Mouse (Mus musculus) thymus, postnatal 4 days (tissue): Measurements from ENCODE around the gene Unc5b.

Experiments
- DNase-seq: peaks from one replicate; pipeline ENCODE4 v3.0.0; 2021

Unc5b gene

DNA sequence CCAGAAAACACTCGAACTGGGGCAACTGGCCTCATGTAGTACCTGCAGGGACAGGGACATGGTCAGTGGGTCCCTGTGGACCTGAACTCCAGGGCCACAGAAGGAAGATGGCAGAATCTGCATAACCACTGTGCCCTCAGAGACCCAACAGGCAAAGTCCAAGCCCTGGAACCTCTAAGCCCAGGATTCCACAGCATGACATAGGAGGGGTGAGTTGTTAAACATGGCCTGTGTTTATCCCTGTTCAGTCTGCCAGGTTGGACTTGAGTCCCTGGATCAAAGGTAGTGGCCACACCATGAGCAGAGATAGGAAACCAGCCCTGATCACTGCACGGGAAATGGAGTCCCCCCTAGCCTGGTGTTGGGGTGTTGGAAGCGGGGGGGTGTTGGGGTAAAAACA is 114.9 kb downstream of the Unc5b start:
- no peak for DNase-seq
